Mouse (Mus musculus) liver, adult 10 weeks (tissue): Measurements from ENCODE around the gene Olfr51. TPM values are rescaled to one million over a fixed set of nuclear protein-coding genes. Genes with fewer than 3 reads are reported as not detected.

Experiments used
- polyA plus RNA-seq: library from polyadenylated mRNA; stranded (reverse); fragments of 350-450 nt; fragmentation: Illumina TruSeq; extraction: RNeasy Lipid Tissue Mini Kit (QIAGEN cat#74804); gene quantifications from one replicate; pipeline ENCODE4 v1.2.3, GENCODE M21; 2014; ENCODE audit warnings: low read depth, low replicate concordance

Olfr51 gene
- not detected for polyA plus RNA-seq

GRCm38 (mm10) chr11:51003296-51003695 lies at the start of gene Olfr51:
Gene Olfr51 (plus strand): TSS chr11:51003596.

GRCm38 (mm10) chr11:50953665-50954064 lies 49.7 kb upstream of the Olfr51 start, which contains the start of gene Prop1:
Gene Prop1 (minus strand): TSS chr11:50953765.

GRCm38 (mm10) chr11:50966230-50966629 lies 37.2 kb upstream of the Olfr51 start, which contains the start of gene Olfr1378:
Gene Olfr1378 (plus strand): TSS chr11:50966530.

GRCm38 (mm10) chr11:50981667-50982066 lies 21.7 kb upstream of the Olfr51 start, which contains the start of gene Olfr1377:
Gene Olfr1377 (plus strand): TSS chr11:50981967.

GRCm38 (mm10) chr11:51013936-51014335 lies 10.5 kb downstream of the Olfr51 start, which contains the start of gene Olfr54:
Gene Olfr54 (plus strand): TSS chr11:51014236.

GRCm38 (mm10) chr11:51047809-51048208 lies 44.4 kb downstream of the Olfr51 start, which contains the start of gene Olfr1375:
Gene Olfr1375 (plus strand): TSS chr11:51048109.

GRCm38 (mm10) chr11:51059151-51059571 lies 55.8 kb downstream of the Olfr51 start, which contains the start of gene Zfp354a:
Gene Zfp354a (plus strand): TSS chr11:51059257.

Other genes with a start within 250 kb of the Olfr51 start
- 0.72 TPM for gene Zfp354c, start 175.9 kb upstream of the Olfr51 start, polyA plus RNA-seq
- 0.50 TPM for gene Zfp879, start 162.0 kb upstream of the Olfr51 start, polyA plus RNA-seq
- not detected for gene Grm6, start 152.9 kb upstream of the Olfr51 start, polyA plus RNA-seq
- gene Zfp454, start 115.9 kb upstream of the Olfr51 start, polyA plus RNA-seq = 1.6 TPM
- 10.5 TPM for gene Zfp2, start 87.4 kb upstream of the Olfr51 start, polyA plus RNA-seq
- gene Zfp354b, start 72.0 kb upstream of the Olfr51 start, polyA plus RNA-seq = 4.4 TPM
- gene 4933414I15Rik, start 59.8 kb upstream of the Olfr51 start, polyA plus RNA-seq = not detected
- gene Prop1, start 49.8 kb upstream of the Olfr51 start, polyA plus RNA-seq = not detected
- gene Olfr1378, start 37.1 kb upstream of the Olfr51 start, polyA plus RNA-seq = not detected
- not detected for gene Olfr1377, start 21.6 kb upstream of the Olfr51 start, polyA plus RNA-seq
- not detected for gene Olfr54, start 10.6 kb downstream of the Olfr51 start, polyA plus RNA-seq
- gene Olfr1375, start 44.5 kb downstream of the Olfr51 start, polyA plus RNA-seq = not detected
- 10.1 TPM for gene Zfp354a, start 55.7 kb downstream of the Olfr51 start, polyA plus RNA-seq
- not detected for gene Gm12569, start 216.9 kb downstream of the Olfr51 start, polyA plus RNA-seq